Mouse (Mus musculus) gastrocnemius, adult 2 months (tissue): ENCODE results near the gene Pfdn2. TPM values are rescaled to one million over a fixed set of nuclear protein-coding genes. Genes with fewer than 3 reads are reported as not detected.
"Not testable (repeated sequence)": the region's sequence is repeated elsewhere in the genome, so short reads cannot be mapped to it uniquely, and the experiment has no call there.

ENCODE experiments used
- DNase-seq: peaks from one replicate; pipeline ENCODE4 v3.0.0; 2022
- H3K27ac ChIP-seq: fragments of 200-600 bp; 2 replicates; pipeline ENCODE4 v1.8.1; 2022; ENCODE audit warnings: mild to moderate bottlenecking
- H3K4me3 ChIP-seq: fragments of 200-600 bp; 2 replicates; pipeline ENCODE4 v1.8.1; 2022; ENCODE audit warnings: mild to moderate bottlenecking, moderate library complexity
- CTCF ChIP-seq: fragments of 200-600 bp; IDR thresholded peaks from 2 replicates; pipeline ENCODE4 v1.8.1; 2022; ENCODE audit warnings: antibody characterized with exemption, mild to moderate bottlenecking, moderate library complexity
- intact Hi-C: fragments of 180-260 bp; cut with DNase I; formaldehyde crosslinking; loops from one replicate; pipeline ENCODE4 v1.15.1; 2025
- long read RNA-seq, 2 experiments: library from polyadenylated mRNA; stranded (forward); transcript quantifications; one replicate each; pipeline ENCODE4 v2.0.0; 2021
- total RNA-seq, 2 experiments: library from RNA; stranded (reverse); gene quantifications; 2 replicates each; pipeline ENCODE4 v1.2.3; 2021

The Pfdn2 gene
- 100 to 1,000 TPM in 1 of 2 experiments, 10 to 100 TPM in 1; 93.2 to 101 TPM for total RNA-seq
- long read RNA-seq, experiment 1, transcript Pfdn2-202 (4 exons, 1,735 nt) = major isoform, 37 of 41 reads
- long read RNA-seq, experiment 1, partial matches to known transcripts = 3 of 41 reads
- long read RNA-seq, experiment 1, other reads (novel, unspliced or antisense) = 1 of 41 reads
- long read RNA-seq, experiment 2, transcript Pfdn2-202 (4 exons, 1,735 nt) = major isoform, 47 of 54 reads
- long read RNA-seq, experiment 2, partial matches to known transcripts = 1 of 54 reads
- long read RNA-seq, experiment 2, other reads (novel, unspliced or antisense) = 3 of 54 reads

DNA sequence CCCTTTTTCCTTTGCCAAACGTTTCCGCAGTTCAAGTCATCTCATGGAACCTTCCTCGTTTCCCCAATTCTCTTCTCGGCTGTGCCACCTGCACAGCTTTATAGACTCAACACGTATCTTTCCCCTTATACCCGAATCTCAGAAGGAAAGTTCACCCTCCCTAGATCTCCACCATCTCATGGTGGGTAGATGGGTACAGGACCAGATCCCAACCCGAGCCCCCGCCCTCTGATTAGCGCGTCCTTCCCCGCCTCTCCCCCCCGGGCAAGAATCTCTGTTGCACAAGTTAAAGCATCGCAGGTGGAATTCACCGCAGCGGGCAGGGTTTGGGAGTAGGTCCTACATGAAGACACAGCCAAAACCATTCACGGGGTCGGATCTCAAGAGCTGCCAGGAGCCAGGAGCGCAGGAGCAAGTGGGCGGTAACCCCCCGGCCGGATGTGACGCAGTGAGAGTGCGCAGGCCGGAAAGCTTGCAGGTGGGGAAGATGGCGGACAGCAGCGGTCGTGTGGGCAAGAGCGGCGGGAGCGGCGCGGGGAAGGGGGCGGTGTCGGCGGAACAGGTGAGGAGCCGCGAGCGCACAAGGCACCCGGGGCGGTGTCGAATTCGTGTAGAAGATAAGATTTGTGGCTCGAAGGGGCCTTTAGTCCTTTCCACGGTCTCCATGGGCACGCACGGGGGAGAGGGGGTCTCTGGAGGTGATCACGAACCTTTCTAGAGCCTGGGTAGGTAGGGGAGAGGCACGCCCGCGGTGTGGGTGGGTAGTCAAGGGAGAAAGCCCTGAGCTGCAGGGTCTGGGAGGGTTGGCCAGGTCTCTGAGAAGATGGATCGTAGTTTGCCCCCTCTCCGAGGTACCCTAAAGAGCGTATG lies at the start of gene Pfdn2, which contains the start of gene Nit1:
Gene Pfdn2, plus strand, starts transcription at position 446 of the 870 bp plus-strand sequence.
Gene Nit1, minus strand, starts transcription at position 422 of the 870 bp plus-strand sequence.
- peak; percentile 95 for DNase-seq
- intact Hi-C loops = loop anchor here (1.0 to 10.0 kb wide), 2 partner anchors 16 to 231 kb away; partner anchors contain the start of genes Cfap126 and Dedd
- no peak for TF ChIP-seq CTCF
- H3K4me3 ChIP-seq = peak within 1 kb of the TSS; percentile 85
- H3K27ac ChIP-seq = peak within 1 kb of the TSS; percentile 94

DNA sequence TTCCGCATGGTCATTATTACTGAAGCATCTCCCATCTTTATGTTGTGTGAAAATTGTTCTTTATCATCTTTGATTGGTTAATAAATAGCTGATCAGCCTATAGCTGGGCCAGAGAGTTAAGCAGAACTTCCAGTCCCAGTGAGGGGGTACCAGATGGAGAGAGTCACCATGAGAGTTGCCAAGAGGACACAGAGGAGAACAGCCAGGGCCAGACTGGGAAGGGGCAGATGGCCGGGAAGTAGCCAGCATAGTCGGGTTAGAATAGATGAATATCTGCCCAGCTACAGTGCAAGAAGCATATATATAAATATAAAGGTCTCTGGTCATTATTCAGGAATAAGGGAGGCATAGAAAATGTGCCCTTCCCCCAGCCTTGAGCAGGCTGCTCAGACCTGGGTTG lies 47.2 kb upstream of the Pfdn2 start:
- Histone ChIP-seq H3K27ac (no peak overlapping the region), H3K4me3 (no peak overlapping the region)
- no peak for DNase-seq
- no peak for TF ChIP-seq CTCF
- intact Hi-C loops = no loop called here

GRCm38 (mm10) chr1:171306157-171306556 lies 39.3 kb upstream of the Pfdn2 start:
- DNase-seq, H3K4me3 ChIP-seq, intact Hi-C loops: not testable (repeated sequence)
- peak overlapping the region; percentile 65 for H3K27ac ChIP-seq

DNA sequence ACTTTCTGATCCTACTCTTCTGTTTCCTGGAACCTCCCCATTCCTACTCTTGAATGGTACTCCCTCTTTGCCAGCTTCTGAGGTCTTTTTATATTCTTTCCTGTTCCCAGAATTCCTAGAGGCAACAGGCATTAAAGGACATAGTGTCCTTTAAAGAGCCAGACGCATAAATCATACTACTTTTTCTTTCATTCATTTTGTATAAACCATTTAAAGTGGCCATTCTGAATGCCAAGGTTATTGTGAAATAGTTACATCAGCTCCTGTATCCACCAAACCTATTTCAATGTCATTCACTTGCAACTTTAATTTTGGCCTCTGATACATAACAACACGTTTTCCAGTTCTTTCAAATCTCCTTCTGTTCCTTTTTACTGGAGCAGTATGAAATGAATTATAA lies 36.1 kb upstream of the Pfdn2 start:
- intact Hi-C loops = no loop called here
- Histone ChIP-seq H3K27ac (no peak overlapping the region), H3K4me3 (no peak overlapping the region)
- TF ChIP-seq CTCF = no peak
- DNase-seq = no peak

DNA sequence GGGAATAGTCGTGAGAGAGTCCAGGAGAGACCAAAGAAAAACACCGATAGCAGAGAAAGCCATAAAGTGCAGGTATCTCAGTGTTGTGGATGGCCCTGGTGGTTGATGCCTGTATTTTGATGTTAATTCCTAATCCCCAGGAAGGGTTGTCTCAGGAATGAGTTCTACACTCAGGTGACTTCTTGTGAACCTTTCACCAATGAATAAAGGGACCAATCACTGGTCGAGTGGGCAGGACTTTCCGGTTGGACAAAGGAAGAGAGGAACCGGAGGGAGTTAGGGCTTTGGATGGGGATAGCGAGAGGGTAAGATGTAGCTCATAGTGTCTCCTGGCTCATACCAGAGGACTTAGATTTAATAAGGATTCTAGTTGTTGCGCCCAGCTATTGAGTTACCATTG lies 25.7 kb upstream of the Pfdn2 start:
- TF ChIP-seq CTCF = no peak
- DNase-seq = no peak
- Histone ChIP-seq H3K27ac (peak overlapping the region; percentile 43; the same call in 1 of the 2 replicates), H3K4me3 (peak overlapping the region; percentile 9)
- intact Hi-C loops = no loop called here

GRCm38 (mm10) chr1:171320151-171320550 lies 25.3 kb upstream of the Pfdn2 start:
- Histone ChIP-seq H3K27ac (peak overlapping the region; percentile 43), H3K4me3 (peak overlapping the region; percentile 9)
- DNase-seq = peak; percentile 48
- intact Hi-C loops = no loop called here
- no peak for TF ChIP-seq CTCF

DNA sequence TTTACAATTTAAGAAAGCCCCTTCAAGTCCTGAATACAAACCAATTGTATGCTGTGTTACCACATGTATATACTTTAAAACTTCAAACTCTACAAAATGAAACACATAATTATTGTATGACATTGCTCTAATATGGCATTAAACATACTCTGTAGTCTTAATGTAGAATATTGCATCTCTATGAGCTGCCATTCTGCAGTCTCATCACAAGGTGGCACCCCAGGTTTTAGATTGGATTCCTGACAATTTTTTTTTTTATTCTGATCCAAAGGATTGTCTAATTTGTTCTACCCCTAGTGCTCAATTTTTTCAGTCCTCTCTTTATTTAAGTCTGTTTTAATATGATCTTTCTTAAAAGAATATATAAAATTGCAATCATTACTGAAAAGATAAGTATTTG lies 24.1 kb upstream of the Pfdn2 start:
- H3K27ac ChIP-seq = no peak overlapping the region
- no peak for DNase-seq
- TF ChIP-seq CTCF = peak; percentile 76
- H3K4me3 ChIP-seq = no peak overlapping the region
- intact Hi-C loops = no loop called here

DNA sequence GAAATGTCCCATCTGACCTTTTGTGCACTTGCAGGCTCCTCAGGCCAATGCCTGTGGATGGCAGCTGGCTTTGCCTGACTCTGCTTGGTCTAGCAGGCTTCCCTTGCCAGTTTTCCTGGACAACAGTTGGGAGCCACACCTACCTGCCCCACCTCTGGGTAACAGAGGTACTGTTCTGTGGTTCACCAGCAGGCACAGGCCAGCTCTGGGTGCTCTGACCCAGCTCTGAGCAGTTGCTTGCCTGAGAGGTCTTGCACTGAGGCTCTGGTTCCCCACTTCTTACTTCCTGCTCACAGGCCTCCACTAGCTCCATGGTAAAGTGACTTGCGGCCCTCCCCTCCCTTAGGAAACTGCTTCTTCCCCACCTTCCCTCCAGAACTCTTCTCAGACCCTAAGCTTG lies 23.5 kb upstream of the Pfdn2 start:
- Histone ChIP-seq H3K4me3 (no peak overlapping the region), H3K27ac (no peak overlapping the region)
- no peak for TF ChIP-seq CTCF
- intact Hi-C loops = loop anchor here (2.0 kb wide), 2 partner anchors 37 to 157 kb away; no protein-coding TSS in a partner anchor
- DNase-seq = no peak

- no peak for DNase-seq
- Histone ChIP-seq H3K27ac (no peak overlapping the region), H3K4me3 (no peak overlapping the region)
- no peak for TF ChIP-seq CTCF
- intact Hi-C loops = no loop called here
Measured at GRCm38 (mm10) chr1:171325571-171325970, 19.9 kb upstream of the Pfdn2 start.

- H3K27ac ChIP-seq, intact Hi-C loops, DNase-seq, H3K4me3 ChIP-seq: not testable (repeated sequence)
Measured at GRCm38 (mm10) chr1:171326588-171326987, 18.9 kb upstream of the Pfdn2 start.

- no peak for TF ChIP-seq CTCF
- intact Hi-C loops = loop anchor here (2.0 kb wide), 1 partner anchor 33 kb away; the partner anchor contains the start of gene Ufc1
- Histone ChIP-seq H3K4me3 (peak overlapping the region; percentile 83), H3K27ac (peak overlapping the region; percentile 97)
- no peak for DNase-seq
Measured at GRCm38 (mm10) chr1:171328244-171328643, 17.2 kb upstream of the Pfdn2 start.

DNA sequence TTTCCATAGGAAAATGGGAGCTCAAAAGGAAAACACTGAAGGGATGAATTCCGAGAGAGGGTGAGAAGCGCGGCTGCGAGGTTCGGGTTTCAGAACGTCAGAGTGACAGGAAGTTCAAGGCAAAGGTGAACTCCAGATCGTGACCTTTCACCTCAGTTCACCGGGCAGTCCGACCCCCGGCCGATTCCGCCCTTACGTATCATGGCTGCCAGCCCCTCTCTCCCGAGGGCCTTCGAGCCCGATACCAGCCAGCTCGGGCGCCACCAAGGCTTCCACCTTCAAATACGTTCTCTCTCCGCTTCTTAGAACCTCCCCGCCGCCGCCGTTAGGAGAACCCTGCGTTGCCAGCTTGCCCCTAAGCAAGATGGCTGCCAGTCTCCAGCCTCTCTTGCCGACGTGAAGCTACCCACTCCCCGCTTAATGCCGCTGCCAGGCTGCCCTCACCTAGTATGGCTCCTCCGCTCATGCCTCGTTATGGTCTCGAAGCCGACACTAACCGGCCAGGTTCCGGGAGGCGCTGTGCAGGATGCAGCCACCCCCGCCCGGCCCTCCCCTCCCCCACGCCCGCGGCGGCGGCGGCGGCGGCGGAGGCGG lies 16.5 kb upstream of the Pfdn2 start, which contains the start of gene Dedd:
Gene Dedd, plus strand, starts transcription at position 307 of the 594 bp plus-strand sequence.
- DNase-seq = peak; percentile 93
- peak within 1 kb of the TSS; percentile 97 for H3K27ac ChIP-seq
- peak; percentile 10; the same call in 1 of the 2 replicates for TF ChIP-seq CTCF
- peak within 1 kb of the TSS; percentile 83 for H3K4me3 ChIP-seq
- intact Hi-C loops = loop anchor here (1.0 to 2.0 kb wide), 2 partner anchors 16 to 34 kb away; partner anchors contain the start of genes Nit1, Pfdn2 and Ufc1
